Mouse (Mus musculus) hindbrain, postnatal 0 days (tissue): Measurements from ENCODE around the gene Dock9. TPM values are rescaled to one million over a fixed set of nuclear protein-coding genes. Genes with fewer than 3 reads are reported as not detected.

ENCODE experiments used
- ATAC-seq: fragments of 200-750 bp; cut with Nextera tagmentation; 2 replicates; pipeline ENCODE4 v1.8.0; 2017; ENCODE audit warnings: mild to moderate bottlenecking, moderate TSS enrichment, moderate library complexity
- DNase-seq: peaks from one replicate; pipeline ENCODE4 v3.0.0-alpha.2; 2015; ENCODE audit warnings: low spot score
- H3K27ac ChIP-seq: fragments of 300-500 bp; sonication (generic); 2 replicates; pipeline ENCODE4 v1.5.1; 2014; ENCODE audit warnings: mild to moderate bottlenecking
- H3K27me3 ChIP-seq: fragments of 300-500 bp; sonication (generic); 2 replicates; pipeline ENCODE4 v1.6.1; 2014; ENCODE audit warnings: low read length, mixed read lengths; ENCODE audit not compliant: insufficient read depth
- H3K36me3 ChIP-seq: fragments of 300-500 bp; sonication (generic); 2 replicates; pipeline ENCODE4 v1.6.1; 2014; ENCODE audit warnings: low read length, mixed read lengths; ENCODE audit not compliant: insufficient read depth
- H3K4me1 ChIP-seq: fragments of 300-500 bp; sonication (generic); 2 replicates; pipeline ENCODE4 v1.6.1; 2014; ENCODE audit warnings: antibody characterized with exemption, low read length, mixed read lengths; ENCODE audit not compliant: insufficient read depth
- H3K4me2 ChIP-seq: fragments of 300-500 bp; sonication (generic); 2 replicates; pipeline ENCODE4 v1.6.1; 2014; ENCODE audit warnings: low read depth, mild to moderate bottlenecking, low read length, moderate library complexity, mixed read lengths
- H3K4me3 ChIP-seq: fragments of 300-500 bp; sonication (generic); 2 replicates; pipeline ENCODE4 v1.5.1; 2014; ENCODE audit warnings: low read length
- H3K9ac ChIP-seq: fragments of 300-500 bp; sonication (generic); replicated peaks from 2 replicates; pipeline ENCODE4 v1.6.1; 2014; ENCODE audit warnings: mild to moderate bottlenecking, low read length, moderate library complexity, mixed read lengths
- H3K9me3 ChIP-seq: fragments of 300-500 bp; sonication (generic); 2 replicates; pipeline ENCODE4 v1.6.1; 2016; ENCODE audit warnings: low read length, mixed read lengths
- CTCF ChIP-seq: IDR thresholded peaks from 2 replicates; pipeline ENCODE4 v1.5.1; 2016; ENCODE audit warnings: antibody characterized with exemption, control low read depth, low read depth
- WGBS: fragments of 180-500 bp; shearing (Covaris S2); extraction: QIAGEN DNeasy Blood & Tissue Kit; methylation state at CpG from one replicate; pipeline ENCODE4 v1.1.7; 2014; 5-methylcytosine and 5-hydroxymethylcytosine counted together
- polyA plus RNA-seq: library from polyadenylated mRNA; unstranded; fragments of >200 nt; fragmentation: Nextera tagmentation; extraction: Ambion mirVana; gene quantifications from 2 replicates; pipeline ENCODE4 v1.2.1, GENCODE M21; 2015
- total RNA-seq: library from RNA; depleted of rRNA; stranded (reverse); fragments of >200 nt; gene quantifications from 2 replicates; pipeline ENCODE4 v1.2.3, GENCODE M21; 2014

The Dock9 gene
- total and polyA plus RNA-seq, 2 experiments from 2014 or later = 11.7 to 51.3 TPM

- Histone ChIP-seq H3K9me3 (no peaks in the 10 kb centered on the region), H3K4me1 (no peaks in the 10 kb centered on the region; the same call in 1 of the 2 replicates), H3K27ac (no peak overlapping the region), H3K36me3 (no peaks in the 10 kb centered on the region), H3K27me3 (no peaks in the 10 kb centered on the region), H3K9ac (no peak overlapping the region), H3K4me2 (no peak overlapping the region), H3K4me3 (no peak overlapping the region)
- DNase-seq (peak; percentile 46), ATAC-seq (no peak)
- no peak for TF ChIP-seq CTCF
- WGBS = 57% methylated on average over 4 of the region's 4 CpGs
These were observed 275.9 kb downstream of the Dock9 start for GRCm38 (mm10) chr14:121521709-121522108.

- H3K9ac ChIP-seq = no peak overlapping the region
- no peaks in the 10 kb centered on the region for H3K36me3 ChIP-seq
- 83% methylated on average over 5 of the region's 5 CpGs for WGBS
- no peak overlapping the region for H3K27ac ChIP-seq
- no peak for DNase-seq
- no peaks in the 10 kb centered on the region for H3K9me3 ChIP-seq
- H3K4me3 ChIP-seq = no peak overlapping the region
- TF ChIP-seq CTCF = no peak
- ATAC-seq = no peak
- no peaks in the 10 kb centered on the region; the same call in 1 of the 2 replicates for H3K4me1 ChIP-seq
- H3K27me3 ChIP-seq = no peaks in the 10 kb centered on the region
- H3K4me2 ChIP-seq = no peak overlapping the region
These were observed 280.8 kb downstream of the Dock9 start for GRCm38 (mm10) chr14:121516881-121517280.

DNA sequence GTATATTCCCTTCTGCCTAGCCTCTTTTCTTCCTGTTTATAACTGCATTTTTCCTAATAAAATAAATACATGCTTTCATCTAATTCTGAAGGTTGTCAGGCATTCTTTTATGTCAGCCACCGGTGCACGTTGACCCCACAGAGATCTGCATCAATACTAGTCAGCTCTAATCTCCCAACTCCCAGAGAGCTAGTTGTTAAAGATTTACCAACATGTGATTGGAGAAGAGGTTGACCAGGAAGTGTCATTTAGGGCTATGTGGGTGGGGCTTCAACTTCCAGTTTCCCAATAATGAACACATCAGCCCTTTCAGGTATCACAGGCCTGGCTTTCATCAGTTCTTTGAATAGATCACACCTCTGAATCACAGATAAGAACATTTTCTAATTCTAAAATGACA is 288.7 kb downstream of the Dock9 start:
- Histone ChIP-seq H3K9me3 (no peaks in the 10 kb centered on the region), H3K9ac (no peak overlapping the region), H3K27ac (no peak overlapping the region), H3K4me2 (no peak overlapping the region), H3K27me3 (peaks cover 19% of the 10 kb centered on the region), H3K4me1 (no peaks in the 10 kb centered on the region), H3K36me3 (no peaks in the 10 kb centered on the region), H3K4me3 (no peak overlapping the region)
- no peak for ATAC-seq
- TF ChIP-seq CTCF = no peak
- no peak for DNase-seq
- WGBS = 65% methylated on average over 2 of the region's 2 CpGs

GRCm38 (mm10) chr14:121506336-121506735 is 291.3 kb downstream of the Dock9 start:
- WGBS = 27% methylated on average over 6 of the region's 6 CpGs
- H3K4me3 ChIP-seq = no peak overlapping the region
- peaks cover 19% of the 10 kb centered on the region for H3K27me3 ChIP-seq
- ATAC-seq = no peak
- no peak for DNase-seq
- no peak overlapping the region for H3K4me2 ChIP-seq
- no peaks in the 10 kb centered on the region for H3K4me1 ChIP-seq
- no peak for TF ChIP-seq CTCF
- H3K9me3 ChIP-seq = no peaks in the 10 kb centered on the region
- H3K27ac ChIP-seq = no peak overlapping the region
- no peak overlapping the region for H3K9ac ChIP-seq
- H3K36me3 ChIP-seq = no peaks in the 10 kb centered on the region

GRCm38 (mm10) chr14:121505485-121505860 is 292.2 kb downstream of the Dock9 start:
- ATAC-seq (no peak), DNase-seq (no peak)
- no peak overlapping the region for H3K9ac ChIP-seq
- whole genome bisulfite sequencing = 28% methylated on average over 9 of the region's 9 CpGs
- H3K27me3 ChIP-seq = peaks cover 19% of the 10 kb centered on the region
- H3K4me2 ChIP-seq = no peak overlapping the region
- H3K4me1 ChIP-seq = no peaks in the 10 kb centered on the region
- H3K4me3 ChIP-seq = no peak overlapping the region
- no peaks in the 10 kb centered on the region for H3K9me3 ChIP-seq
- no peak for TF ChIP-seq CTCF
- no peaks in the 10 kb centered on the region for H3K36me3 ChIP-seq
- H3K27ac ChIP-seq = no peak overlapping the region

DNA sequence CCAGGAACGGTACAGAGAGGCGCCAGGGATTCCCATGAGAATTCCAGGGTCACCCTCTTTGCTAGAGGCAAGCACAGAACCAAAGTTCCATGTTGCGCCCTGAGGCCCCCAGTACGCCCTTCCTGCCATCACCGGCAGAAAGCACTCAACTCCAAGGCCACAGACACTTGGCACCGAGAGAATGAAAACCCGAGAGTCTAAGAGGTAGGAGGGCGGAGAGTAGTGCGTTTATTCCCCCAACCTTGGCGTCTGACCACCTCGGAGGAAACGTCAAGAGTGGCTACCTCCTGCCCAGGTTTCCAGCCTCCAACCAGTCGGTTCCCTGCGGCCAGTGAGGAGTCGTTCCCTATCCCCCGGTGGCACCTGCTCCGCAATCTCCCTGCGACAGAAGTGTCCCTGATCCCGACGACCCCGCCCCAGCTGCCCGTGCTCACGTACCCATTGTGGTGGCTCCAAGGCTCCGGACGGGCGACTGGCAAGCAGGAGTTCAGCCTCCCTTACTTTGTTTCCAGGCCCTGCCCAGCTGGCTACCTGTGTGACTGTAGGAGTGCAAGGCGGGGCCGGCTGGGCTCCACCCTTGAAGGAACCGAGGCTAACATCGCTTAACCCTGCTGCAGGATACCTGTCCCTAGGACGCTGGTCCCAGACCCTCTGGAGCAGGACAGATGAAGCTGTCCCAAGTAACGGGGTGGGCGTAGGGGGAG is 292.7 kb downstream of the Dock9 start, which contains the start of gene Slc15a1:
Gene Slc15a1 (minus strand): TSS at position 472 of the 704 bp plus-strand sequence.
- Histone ChIP-seq H3K27me3 (peaks cover 19% of the 10 kb centered on the region), H3K4me1 (no peaks in the 10 kb centered on the region), H3K4me3 (no peak within 1 kb of the TSS), H3K36me3 (no peaks in the 10 kb centered on the region), H3K4me2 (0 out of 2 replicates have a peak within 1 kb of the TSS, but pooled peaks have one; percentile 11), H3K27ac (no peak within 1 kb of the TSS), H3K9me3 (no peaks in the 10 kb centered on the region), H3K9ac (no peak within 1 kb of the TSS)
- DNase-seq = no peak
- 13% methylated on average over 33 of the region's 33 CpGs for WGBS
- ATAC-seq = no peak
- TF ChIP-seq CTCF = no peak

- no peak overlapping the region for H3K27ac ChIP-seq
- no peak overlapping the region for H3K9ac ChIP-seq
- H3K27me3 ChIP-seq = peaks cover 14% of the 10 kb centered on the region
- ATAC-seq (no peak), DNase-seq (no peak)
- WGBS = 94% methylated on average over 2 of the region's 2 CpGs
- H3K9me3 ChIP-seq = no peaks in the 10 kb centered on the region
- H3K36me3 ChIP-seq = no peaks in the 10 kb centered on the region
- H3K4me1 ChIP-seq = no peaks in the 10 kb centered on the region
- no peak for TF ChIP-seq CTCF
- H3K4me2 ChIP-seq = no peak overlapping the region
- H3K4me3 ChIP-seq = no peak overlapping the region
These were observed 297.1 kb downstream of the Dock9 start for GRCm38 (mm10) chr14:121500577-121500976.
